Mouse (Mus musculus) liver (tissue): Measurements from ENCODE around the gene Cd82.

ENCODE experiments used
- DNase-seq: peaks from one replicate; pipeline ENCODE4 v3.0.0-alpha.2; 2020; ENCODE audit warnings: mixed read lengths

Gene Cd82

GRCm38 (mm10) chr2:93443106-93443505, 19.8 kb downstream of the Cd82 start:
- DNase-seq = no peak

DNA sequence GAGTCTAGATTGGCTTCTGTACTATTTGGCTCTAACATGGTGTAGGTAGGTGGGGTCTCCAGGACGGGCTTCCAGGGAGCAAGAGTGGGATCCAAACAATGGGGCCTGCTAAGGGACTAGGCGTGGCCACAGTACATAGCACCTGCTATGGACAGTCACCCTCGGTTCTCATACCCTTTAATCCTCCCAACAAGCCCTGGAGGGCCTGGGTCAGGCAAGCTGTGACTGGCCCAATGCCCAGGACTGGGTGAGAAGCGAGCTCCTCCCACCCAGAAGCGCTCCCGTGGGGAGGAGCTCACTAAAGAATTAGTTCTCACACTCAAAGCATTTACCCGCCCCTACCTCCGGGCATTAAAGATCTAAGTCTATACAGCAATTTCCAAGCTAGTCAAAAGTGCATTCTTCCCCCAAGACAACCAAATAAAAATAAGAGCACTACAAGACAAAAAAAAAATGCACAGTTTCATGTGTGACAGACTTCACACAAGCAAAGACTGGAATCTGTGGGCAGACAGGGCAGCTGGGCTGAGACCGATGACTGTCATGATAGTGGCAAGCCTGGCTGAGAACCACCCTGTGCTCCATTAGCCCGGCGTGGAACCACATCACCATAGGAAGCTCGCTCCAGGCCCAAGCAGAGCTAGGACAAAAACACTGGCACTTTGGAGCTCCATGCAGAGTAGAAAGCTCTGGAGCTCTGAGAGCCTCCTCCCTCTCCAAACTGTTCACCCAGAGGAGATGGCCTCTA, 23.0 kb downstream of the Cd82 start:
- DNase-seq = no peak

- no peak for DNase-seq
Measured at GRCm38 (mm10) chr2:93439352-93439771, 23.6 kb downstream of the Cd82 start.

DNA sequence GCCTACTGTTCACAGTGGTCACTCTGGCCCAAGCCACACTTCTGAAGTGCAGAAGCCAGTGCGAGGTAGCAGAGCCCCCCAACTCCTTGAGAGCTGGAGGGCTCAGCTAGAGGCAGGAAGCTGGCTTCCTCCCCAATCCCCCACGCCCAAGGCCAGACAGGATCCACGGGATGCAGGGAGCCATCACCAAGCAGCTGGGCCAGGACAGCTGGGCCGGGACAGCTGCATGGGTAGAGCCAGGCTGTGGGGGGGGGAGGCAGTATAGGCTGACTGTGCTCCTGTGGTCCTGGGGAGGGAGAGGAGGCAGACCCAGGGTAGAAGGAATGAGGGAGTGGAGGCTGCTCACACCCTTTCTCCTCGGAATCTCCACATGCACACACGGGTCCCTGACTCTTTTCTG, 24.6 kb downstream of the Cd82 start:
- no peak for DNase-seq

DNA sequence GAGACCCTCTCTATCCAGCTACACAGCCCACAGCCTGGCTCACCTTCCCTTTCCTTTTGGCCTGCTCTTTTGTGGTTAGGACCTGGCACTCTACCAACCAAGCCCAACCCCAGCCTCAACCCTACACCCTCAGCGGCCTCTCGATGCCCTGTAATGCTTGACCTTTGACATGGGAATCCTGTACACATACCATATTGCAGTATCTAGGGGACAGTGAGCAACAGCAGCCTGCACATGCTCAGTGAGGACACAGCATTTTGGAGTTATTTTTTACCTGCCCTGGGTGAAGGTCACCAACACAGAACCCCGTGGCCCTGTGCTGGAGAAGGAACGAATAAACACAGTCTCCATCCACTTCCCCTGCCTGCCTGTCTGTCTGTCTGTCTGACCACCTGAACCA, 27.4 kb downstream of the Cd82 start:
- DNase-seq = no peak

DNA sequence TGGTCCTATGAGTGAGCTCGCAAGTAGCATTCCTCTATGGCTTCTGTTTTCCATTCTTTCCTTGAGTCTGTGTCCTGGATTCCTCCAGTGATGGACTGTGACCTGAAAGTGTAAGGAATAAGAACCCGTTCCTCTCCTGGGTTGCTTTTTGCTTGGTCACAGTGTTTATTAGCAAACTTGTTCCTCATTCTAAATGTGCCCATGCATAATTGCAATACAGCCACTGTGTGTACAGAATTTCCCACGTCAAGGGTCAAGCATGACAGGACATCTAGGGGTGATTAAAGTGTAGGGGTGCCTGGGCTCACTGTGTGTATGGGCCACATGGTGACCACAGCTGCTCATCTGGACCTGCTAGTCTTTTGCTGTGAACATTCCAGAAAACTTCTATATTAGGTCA, 28.0 kb downstream of the Cd82 start:
- DNase-seq = no peak

GRCm38 (mm10) chr2:93433543-93433942, 29.4 kb downstream of the Cd82 start:
- DNase-seq = no peak

DNA sequence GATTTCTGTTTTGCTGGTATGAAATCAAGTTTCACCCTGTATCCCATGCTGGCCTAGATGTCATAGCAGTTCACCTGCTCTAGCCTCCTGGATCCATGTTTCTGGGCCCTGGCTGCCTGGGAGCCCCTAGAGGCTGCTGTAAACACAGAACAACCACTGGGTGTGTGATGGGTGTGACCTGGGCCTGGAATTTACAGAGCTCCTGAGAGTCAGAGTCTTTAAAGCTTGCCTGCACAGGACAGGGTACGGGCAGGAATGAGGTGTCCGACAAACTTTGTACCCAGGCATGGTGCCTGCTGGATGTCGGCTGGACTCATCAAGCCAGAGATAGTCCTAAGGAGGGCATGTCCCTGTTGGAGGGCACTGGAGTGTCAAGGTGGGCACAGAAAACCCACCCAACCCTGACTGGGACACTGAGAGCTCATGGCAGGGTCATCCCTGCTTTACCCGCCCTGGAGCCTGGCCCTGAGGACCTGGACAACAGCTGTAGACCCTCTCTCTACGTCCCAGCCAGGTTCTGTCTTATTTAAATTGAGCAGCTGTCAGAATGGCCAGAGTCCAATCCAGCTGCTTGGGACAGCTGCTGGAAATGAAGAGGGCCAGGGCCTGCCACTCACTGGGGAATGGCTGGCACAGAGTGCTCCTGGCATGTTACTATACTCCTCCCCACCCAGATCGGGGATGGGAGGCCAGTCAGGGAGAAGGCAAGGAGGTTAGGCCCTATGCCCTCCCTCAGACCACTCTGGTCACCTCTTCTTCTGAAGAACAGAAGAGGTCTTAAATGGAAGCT, 30.1 kb downstream of the Cd82 start:
- DNase-seq = no peak

- DNase-seq = no peak
Measured at GRCm38 (mm10) chr2:93431575-93432325, 31.2 kb downstream of the Cd82 start.

- no peak for DNase-seq
Measured at GRCm38 (mm10) chr2:93430993-93431392, 31.9 kb downstream of the Cd82 start.

GRCm38 (mm10) chr2:93428004-93428531, 34.9 kb downstream of the Cd82 start:
- no peak for DNase-seq

DNA sequence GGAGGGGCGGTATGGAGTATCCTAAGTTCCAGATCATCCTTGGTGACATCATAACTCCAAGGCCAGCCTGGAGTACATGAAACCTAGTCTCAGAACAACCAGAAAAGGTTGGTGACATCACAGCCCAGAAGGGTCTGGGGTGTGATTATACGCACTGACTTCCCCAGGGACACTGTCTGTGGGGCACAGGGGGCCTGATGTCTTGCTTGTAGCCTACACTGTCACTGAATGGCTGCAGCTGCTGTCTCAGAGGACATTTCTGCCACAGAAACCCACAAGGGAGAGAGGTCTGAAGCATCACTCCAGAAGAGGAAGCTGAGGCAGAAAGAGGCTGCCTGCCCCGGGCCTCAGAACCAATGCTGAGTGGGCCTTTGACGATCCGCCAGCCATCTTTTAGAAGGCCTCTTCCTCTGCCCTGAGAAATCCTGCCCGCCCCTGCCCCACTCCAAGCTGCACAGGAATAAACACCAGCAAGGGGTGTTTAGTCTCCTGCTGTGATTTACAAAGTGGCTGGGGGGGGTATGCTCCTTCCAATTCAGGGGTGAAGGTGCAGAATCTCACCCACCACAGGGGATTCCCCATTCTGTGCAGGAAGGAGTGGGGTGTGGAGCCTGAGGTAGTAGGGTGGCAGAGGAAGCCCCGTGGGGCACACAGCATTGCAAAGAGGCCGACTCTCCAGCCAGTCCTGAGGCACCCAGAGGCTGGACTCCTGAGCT, 35.8 kb downstream of the Cd82 start:
- no peak for DNase-seq

DNA sequence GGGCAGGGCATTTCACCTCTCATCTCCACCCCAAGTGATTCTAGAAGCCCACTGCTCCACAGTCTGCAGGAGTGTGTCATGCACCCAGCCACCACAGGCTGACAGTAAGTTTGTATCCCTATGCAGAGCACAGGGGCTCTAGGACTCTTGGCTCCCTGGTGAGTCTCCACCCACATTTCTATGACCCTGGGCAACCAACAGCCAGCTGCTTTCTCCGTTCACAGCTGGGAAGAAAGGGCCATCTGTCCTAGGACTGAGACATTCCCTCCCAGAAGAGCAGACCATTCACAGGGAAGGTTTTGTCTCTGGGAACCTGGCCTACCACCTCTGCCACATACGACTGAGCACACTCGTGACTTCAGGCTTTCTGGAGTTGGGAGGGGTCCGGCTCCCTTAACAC, 37.1 kb downstream of the Cd82 start:
- DNase-seq = no peak

DNA sequence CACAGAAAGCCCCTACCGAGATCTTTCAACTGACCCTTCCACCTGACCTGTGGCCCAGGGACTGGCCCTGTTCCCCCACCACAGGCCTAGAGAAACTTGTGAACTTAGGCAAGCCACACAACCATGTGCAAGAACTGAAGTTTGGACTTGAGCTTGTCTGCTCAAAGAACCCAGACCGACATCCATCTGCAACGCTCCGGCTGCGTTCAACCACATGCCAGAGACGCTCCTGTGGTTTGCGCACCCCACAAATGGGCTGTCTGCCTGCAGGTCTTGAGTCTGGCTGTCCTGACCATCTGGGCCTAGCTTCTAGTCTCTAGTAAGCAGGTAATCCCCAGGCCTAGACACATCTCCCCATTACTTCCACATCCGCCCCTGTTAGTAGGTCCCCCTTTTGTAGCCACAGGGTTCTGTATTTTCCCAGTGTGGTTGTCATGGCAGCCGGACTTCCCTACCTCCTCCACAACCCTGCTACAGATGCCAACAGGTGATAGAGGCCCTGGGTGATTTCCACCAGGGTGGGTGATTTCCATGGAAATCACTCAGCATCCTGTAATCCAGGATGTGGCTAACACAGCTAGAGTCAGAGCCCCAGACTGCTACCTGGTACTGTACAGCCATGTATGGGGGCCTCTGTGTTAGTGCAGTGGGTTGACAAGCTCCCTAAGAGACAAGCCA, 38.5 kb downstream of the Cd82 start:
- DNase-seq = no peak

GRCm38 (mm10) chr2:93421320-93421719, 41.6 kb downstream of the Cd82 start:
- peak; percentile 86 for DNase-seq

DNA sequence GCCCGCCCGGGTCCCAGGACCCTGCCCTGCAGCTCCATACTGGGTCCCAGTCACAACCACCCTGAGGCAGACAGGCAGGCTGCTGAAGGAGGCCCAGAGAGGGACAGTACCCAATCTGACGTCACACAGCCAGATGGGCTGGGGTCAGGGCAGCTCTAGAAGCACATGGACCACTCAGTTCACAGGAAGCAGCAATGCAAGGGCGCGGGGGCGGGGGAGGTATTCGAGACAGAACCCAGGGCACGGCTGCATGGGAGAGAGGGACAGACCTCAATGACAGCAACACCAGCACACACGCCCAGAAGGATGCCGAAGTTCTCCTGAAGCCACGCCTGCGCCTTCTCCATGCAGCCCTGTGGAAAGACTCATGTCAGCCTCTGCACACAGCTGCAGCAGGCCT, 43.0 kb downstream of the Cd82 start:
- no peak for DNase-seq

- DNase-seq = peak; percentile 82
Measured at GRCm38 (mm10) chr2:93418396-93418795, 44.5 kb downstream of the Cd82 start.

DNA sequence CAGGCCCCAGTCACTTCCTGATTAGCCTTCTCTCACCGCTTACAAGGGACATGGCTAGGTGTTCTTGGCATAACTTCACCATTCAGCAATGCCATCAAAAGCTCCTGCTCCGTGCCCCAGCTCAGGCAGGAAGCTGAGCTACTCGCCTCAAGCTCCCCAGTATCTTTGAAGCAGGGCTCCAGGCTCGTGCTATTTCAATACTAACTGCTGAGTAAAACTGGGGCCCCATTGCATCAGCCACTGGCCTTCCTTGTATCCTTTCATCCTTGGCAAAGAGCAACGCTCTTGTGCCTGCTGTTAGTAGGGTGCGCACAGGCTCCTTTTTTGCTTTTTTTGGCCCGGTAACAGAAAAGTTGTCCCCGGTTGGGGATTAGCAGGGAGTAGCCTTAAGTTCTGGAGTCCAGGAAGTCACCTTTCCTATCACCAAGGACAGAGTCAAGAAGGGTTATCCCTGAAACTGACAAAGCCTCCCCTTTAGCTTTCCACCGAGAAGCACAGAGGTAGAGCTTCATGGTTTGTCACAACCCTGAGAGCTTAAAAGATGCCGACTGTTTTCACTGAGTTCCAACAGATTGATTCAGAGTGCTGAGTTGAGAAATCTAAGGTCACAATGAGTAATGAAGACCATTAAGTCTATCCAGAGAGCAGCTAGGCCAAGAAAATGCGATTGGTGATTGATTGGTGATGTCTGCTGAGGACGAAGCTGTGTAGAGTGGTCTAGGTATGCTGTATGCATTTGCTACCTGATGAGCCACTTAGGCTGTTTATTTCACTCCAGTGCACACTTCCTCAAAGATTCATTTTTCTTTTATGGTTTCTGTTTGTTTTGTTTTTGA, 45.8 kb downstream of the Cd82 start:
- DNase-seq = no peak

DNA sequence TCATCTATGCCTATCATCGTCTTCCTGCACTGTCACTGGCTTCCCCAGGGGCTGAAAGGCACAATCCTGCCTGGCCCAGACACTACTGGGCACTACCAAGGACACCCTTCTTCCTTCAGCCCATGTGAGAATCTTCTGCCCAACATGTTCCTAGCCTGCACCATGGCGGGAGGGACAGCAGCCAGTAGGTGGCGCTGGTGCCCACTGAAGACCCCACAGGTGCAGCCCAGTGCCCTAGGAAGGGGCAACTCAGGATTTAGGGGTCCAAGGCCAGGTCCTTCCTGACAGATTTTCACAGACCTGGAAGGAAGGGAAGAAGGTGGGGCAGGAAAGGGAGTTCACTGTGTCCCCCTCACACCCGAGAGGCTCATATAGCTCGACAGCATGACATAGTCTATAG, 47.7 kb downstream of the Cd82 start:
- peak; percentile 74 for DNase-seq

- DNase-seq = no peak
Measured at GRCm38 (mm10) chr2:93414163-93414562, 48.8 kb downstream of the Cd82 start.

GRCm38 (mm10) chr2:93413367-93414014, 49.4 kb downstream of the Cd82 start:
- DNase-seq = peak; percentile 77
